Mouse (Mus musculus) myocyte (in vitro differentiated cells): ENCODE measurements around the gene Farp1. TPM values are rescaled to one million over a fixed set of nuclear protein-coding genes. Genes with fewer than 3 reads are reported as not detected.

Source experiments
- H3K27me3 ChIP-seq: one replicate; pipeline ENCODE4 v1.6.1; 2011; ENCODE audit not compliant: control insufficient read depth, insufficient read depth, insufficient read length
- H3K36me3 ChIP-seq: one replicate; pipeline ENCODE4 v1.6.1; 2011; ENCODE audit not compliant: control insufficient read depth, insufficient read depth
- H3K4me2 ChIP-seq: one replicate; pipeline ENCODE4 v1.6.1; 2011; ENCODE audit warnings: low read depth, control low read depth
- H3K4me3 ChIP-seq: one replicate; pipeline ENCODE4 v1.5.1; 2011; ENCODE audit warnings: mild to moderate bottlenecking, control low read depth, moderate library complexity
- H3K79me2 ChIP-seq: one replicate; pipeline ENCODE4 v1.6.1; 2011; ENCODE audit not compliant: control insufficient read depth, insufficient read depth
- H3ac ChIP-seq: one replicate; pipeline ENCODE4 v1.6.1; 2011; ENCODE audit not compliant: control insufficient read depth, insufficient read length
- CEBPB ChIP-seq: IDR thresholded peaks from 2 replicates; pipeline ENCODE4 v1.6.1; 2011; ENCODE audit warnings: mild to moderate bottlenecking, moderate library complexity; ENCODE audit not compliant: poor library complexity, insufficient read depth, severe bottlenecking
- E2F4 ChIP-seq: IDR thresholded peaks from one replicate; pipeline ENCODE4 v1.6.1; 2011; ENCODE audit warnings: mild to moderate bottlenecking, control low read depth, moderate library complexity; ENCODE audit not compliant: insufficient read depth
- MAX ChIP-seq: IDR thresholded peaks from one replicate; pipeline ENCODE4 v1.6.1; 2011; ENCODE audit warnings: low read depth, mild to moderate bottlenecking, control low read depth
- MYOD1 ChIP-seq, 3 experiments: IDR thresholded peaks; one replicate each; pipeline ENCODE4 v1.6.1; 2011; ENCODE audit warnings: control low read depth in 2 of 3, low read depth in 2 of 3, mild to moderate bottlenecking in 2 of 3, moderate library complexity in 1 of 3; ENCODE audit not compliant: insufficient read length in 2 of 3, control insufficient read depth in 1 of 3
- MYOG ChIP-seq, 3 experiments: IDR thresholded peaks; one replicate each; pipeline ENCODE4 v1.6.1; 2011; ENCODE audit warnings: control low read depth in 2 of 3, low read depth in 2 of 3, mild to moderate bottlenecking in 2 of 3; ENCODE audit not compliant: insufficient read length in 2 of 3, control insufficient read depth in 1 of 3, insufficient read depth in 1 of 3
- POLR2A ChIP-seq: IDR thresholded peaks from one replicate; pipeline ENCODE4 v1.6.1; 2011; ENCODE audit warnings: low read depth, mild to moderate bottlenecking, control low read depth, moderate library complexity; ENCODE audit not compliant: insufficient read length
- POLR2AphosphoS2 ChIP-seq: IDR thresholded peaks from one replicate; pipeline ENCODE4 v1.6.1; 2011; ENCODE audit warnings: low read depth, control low read depth; ENCODE audit not compliant: insufficient read length
- REST ChIP-seq: IDR thresholded peaks from one replicate; pipeline ENCODE4 v1.6.1; 2011; ENCODE audit warnings: mild to moderate bottlenecking, control low read depth, moderate library complexity; ENCODE audit not compliant: insufficient read depth, insufficient read length
- SRF ChIP-seq: IDR thresholded peaks from one replicate; pipeline ENCODE4 v1.6.1; 2011; ENCODE audit warnings: low read depth; ENCODE audit not compliant: control insufficient read depth, insufficient read length
- TCF12 ChIP-seq: IDR thresholded peaks from one replicate; pipeline ENCODE4 v1.6.1; 2011; ENCODE audit warnings: mild to moderate bottlenecking, control low read depth; ENCODE audit not compliant: poor library complexity, insufficient read depth, severe bottlenecking
- TCF3 ChIP-seq: IDR thresholded peaks from one replicate; pipeline ENCODE4 v1.6.1; 2011; ENCODE audit warnings: low read depth, control low read depth; ENCODE audit not compliant: insufficient read length
- USF1 ChIP-seq: IDR thresholded peaks from one replicate; pipeline ENCODE4 v1.6.1; 2011; ENCODE audit warnings: low read depth, mild to moderate bottlenecking, control low read depth, moderate library complexity
- polyA plus RNA-seq: library from polyadenylated mRNA; unstranded; fragments of >200 nt; fragmentation: generic; extraction: Trizol; gene quantifications from one replicate; pipeline ENCODE4 v1.2.1, GENCODE M21; 2012; ENCODE audit warnings: missing spikeins

The Farp1 gene
- polyA plus RNA-seq, 1 experiment: 29.7 TPM

- Histone ChIP-seq H3K4me2 (no peak overlapping the region), H3ac (no peak overlapping the region), H3K4me3 (no peak overlapping the region), H3K79me2 (peaks cover 79% of the 10 kb centered on the region), H3K27me3 (no peaks in the 10 kb centered on the region), H3K36me3 (peaks cover 10% of the 10 kb centered on the region)
- TF ChIP-seq POLR2A (no peak), MYOG (IDR thresholded peaks at IDR 0.05; ENCODE audit: control insufficient read depth in 1 of 3, insufficient read depth in 1 of 3, insufficient read length in 2 of 3, low read depth in 2 of 3) (no peak), E2F4 (no peak), CEBPB (no peak), TCF3 (no peak), MAX (no peak), MYOD1 (IDR thresholded peaks at IDR 0.05; ENCODE audit: control insufficient read depth in 1 of 3, insufficient read length in 2 of 3, low read depth in 2 of 3) (no peak), TCF12 (no peak), REST (no peak), SRF (no peak), USF1 (no peak), POLR2AphosphoS2 (no peak)
Measured at GRCm38 (mm10) chr14:121093860-121094259, 58.9 kb downstream of the Farp1 start.

- H3K4me3 ChIP-seq: no peak overlapping the region
- peaks cover 68% of the 10 kb centered on the region for H3K79me2 ChIP-seq
- TF ChIP-seq CEBPB (no peak), USF1 (no peak), E2F4 (no peak), MYOD1 (IDR thresholded peaks at IDR 0.05; ENCODE audit: control insufficient read depth in 1 of 3, insufficient read length in 2 of 3, low read depth in 2 of 3) (no peak), TCF3 (no peak), REST (no peak), MYOG (IDR thresholded peaks at IDR 0.05; ENCODE audit: control insufficient read depth in 1 of 3, insufficient read depth in 1 of 3, insufficient read length in 2 of 3, low read depth in 2 of 3) (no peak), POLR2A (no peak), MAX (no peak), TCF12 (no peak), SRF (no peak)
- H3K36me3 ChIP-seq: peaks cover 1% of the 10 kb centered on the region
- H3K4me2 ChIP-seq: no peak overlapping the region
- H3K27me3 ChIP-seq: no peaks in the 10 kb centered on the region
- no peak overlapping the region for H3ac ChIP-seq
Measured at GRCm38 (mm10) chr14:121097640-121098435, 62.8 kb downstream of the Farp1 start.

GRCm38 (mm10) chr14:121099120-121099519 lies 64.1 kb downstream of the Farp1 start:
- Histone ChIP-seq H3ac (no peak overlapping the region), H3K4me2 (no peak overlapping the region), H3K36me3 (peaks cover 3% of the 10 kb centered on the region), H3K4me3 (no peak overlapping the region), H3K27me3 (no peaks in the 10 kb centered on the region), H3K79me2 (peaks cover 56% of the 10 kb centered on the region)
- TF ChIP-seq USF1 (no peak), POLR2AphosphoS2 (no peak), E2F4 (no peak), TCF12 (no peak), MAX (no peak), REST (no peak), MYOG (IDR thresholded peaks at IDR 0.05; ENCODE audit: control insufficient read depth in 1 of 3, insufficient read depth in 1 of 3, insufficient read length in 2 of 3, low read depth in 2 of 3) (no peak), CEBPB (no peak), MYOD1 (IDR thresholded peaks at IDR 0.05; ENCODE audit: control insufficient read depth in 1 of 3, insufficient read length in 2 of 3, low read depth in 2 of 3) (no peak), SRF (no peak)

- Histone ChIP-seq H3K79me2 (peaks cover 48% of the 10 kb centered on the region), H3ac (no peak overlapping the region), H3K4me2 (no peak overlapping the region), H3K4me3 (no peak overlapping the region), H3K27me3 (no peaks in the 10 kb centered on the region), H3K36me3 (peaks cover 3% of the 10 kb centered on the region)
- no peak for TF ChIP-seq POLR2A
- no peak for TF ChIP-seq POLR2AphosphoS2
- TF ChIP-seq SRF: no peak
- no peak for TF ChIP-seq E2F4
- no peak for TF ChIP-seq REST
- no peak for TF ChIP-seq MYOD1 (IDR thresholded peaks at IDR 0.05; ENCODE audit: control insufficient read depth in 1 of 3, insufficient read length in 2 of 3, low read depth in 2 of 3)
Measured at GRCm38 (mm10) chr14:121099876-121100275, 64.9 kb downstream of the Farp1 start.

GRCm38 (mm10) chr14:121100829-121101228 lies 65.8 kb downstream of the Farp1 start:
- TF ChIP-seq MAX (no peak), E2F4 (no peak), REST (no peak), TCF12 (no peak), USF1 (no peak), POLR2AphosphoS2 (no peak), MYOG (IDR thresholded peaks at IDR 0.05; ENCODE audit: control insufficient read depth in 1 of 3, insufficient read depth in 1 of 3, insufficient read length in 2 of 3, low read depth in 2 of 3) (no peak), TCF3 (no peak), CEBPB (no peak), SRF (no peak), MYOD1 (IDR thresholded peaks at IDR 0.05; ENCODE audit: control insufficient read depth in 1 of 3, insufficient read length in 2 of 3, low read depth in 2 of 3) (no peak), POLR2A (no peak)
- Histone ChIP-seq H3K36me3 (peaks cover 3% of the 10 kb centered on the region), H3K4me3 (no peak overlapping the region), H3K27me3 (no peaks in the 10 kb centered on the region), H3ac (no peak overlapping the region), H3K4me2 (no peak overlapping the region), H3K79me2 (peaks cover 42% of the 10 kb centered on the region)
